Mouse (Mus musculus): Measurements from ENCODE around the gene Pou3f3. TPM values are rescaled to one million over a fixed set of nuclear protein-coding genes. Genes with fewer than 3 reads are reported as not detected.

Pou3f3 gene
- polyA plus RNA-seq, 1 experiment from 2014 or later = not detected

DNA sequence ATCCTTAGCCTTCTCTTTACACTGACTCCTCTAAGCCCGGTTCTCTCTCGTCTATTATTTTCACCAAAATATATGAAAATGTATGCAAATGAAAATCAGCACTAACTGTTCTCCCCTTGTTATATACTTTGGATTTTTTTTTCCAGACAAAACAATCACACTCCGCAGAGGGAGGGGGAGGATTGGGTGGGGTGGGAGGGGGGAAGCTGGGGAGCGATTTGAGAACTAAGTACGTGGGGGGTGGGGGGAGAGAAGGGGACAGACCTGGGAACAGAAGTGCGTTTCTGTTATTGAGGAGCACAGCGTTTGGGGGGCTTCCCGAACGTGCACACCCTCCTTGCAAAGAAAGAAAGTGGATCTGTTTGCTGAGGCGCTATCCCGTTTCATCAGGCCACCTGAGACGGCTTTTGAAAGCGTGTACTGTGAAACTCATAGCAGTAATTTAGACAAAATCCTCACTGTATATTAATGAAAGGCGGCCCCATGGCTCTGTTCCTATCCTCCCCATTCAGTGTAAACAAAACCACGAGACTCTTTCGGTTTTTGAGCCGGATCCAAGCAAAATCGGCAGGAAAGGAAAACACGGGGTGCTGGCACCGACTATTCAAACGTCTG, 2.4 kb upstream of the Pou3f3 start:
- Histone ChIP-seq H3K4me3 (ENCODE audit: low read length) (peak overlapping the region; percentile 57), H3K4me1 (ENCODE audit: control insufficient read depth, insufficient read depth, low read length) (peaks cover 29% of the 10 kb centered on the region), H3K9me3 (replicated peaks; ENCODE audit: control insufficient read depth, low read length) (no peaks in the 10 kb centered on the region), H3K27me3 (ENCODE audit: control insufficient read depth, insufficient read depth, low read length) (peaks cover 82% of the 10 kb centered on the region), H3K27ac (ENCODE audit: low read length) (no peak overlapping the region), H3K9ac (ENCODE audit: low read length) (no peak overlapping the region), H3K4me2 (ENCODE audit: low read depth, low read length) (peak overlapping the region; percentile 89), H3K36me3 (ENCODE audit: control insufficient read depth, insufficient read depth) (no peaks in the 10 kb centered on the region)
- WGBS = under 1% methylated on average over 21 of the region's 21 CpGs
- ATAC-seq (replicated peaks; ENCODE audit: extremely low read depth, insufficient read depth, low FRiP score) = no peak

GRCm38 (mm10) chr1:42693852-42694251, 1.7 kb upstream of the Pou3f3 start:
- Histone ChIP-seq H3K27me3 (ENCODE audit: control insufficient read depth, insufficient read depth, low read length) (peaks cover 82% of the 10 kb centered on the region), H3K4me3 (ENCODE audit: low read length) (peak overlapping the region; percentile 57), H3K27ac (ENCODE audit: low read length) (no peak overlapping the region), H3K9me3 (replicated peaks; ENCODE audit: control insufficient read depth, low read length) (no peaks in the 10 kb centered on the region), H3K4me2 (ENCODE audit: low read depth, low read length) (peak overlapping the region; percentile 89), H3K4me1 (ENCODE audit: control insufficient read depth, insufficient read depth, low read length) (peaks cover 35% of the 10 kb centered on the region), H3K9ac (ENCODE audit: low read length) (no peak overlapping the region), H3K36me3 (ENCODE audit: control insufficient read depth, insufficient read depth) (no peaks in the 10 kb centered on the region)
- no peak for ATAC-seq (replicated peaks; ENCODE audit: extremely low read depth, insufficient read depth, low FRiP score)
- under 1% methylated on average over 22 of the region's 22 CpGs for WGBS

DNA sequence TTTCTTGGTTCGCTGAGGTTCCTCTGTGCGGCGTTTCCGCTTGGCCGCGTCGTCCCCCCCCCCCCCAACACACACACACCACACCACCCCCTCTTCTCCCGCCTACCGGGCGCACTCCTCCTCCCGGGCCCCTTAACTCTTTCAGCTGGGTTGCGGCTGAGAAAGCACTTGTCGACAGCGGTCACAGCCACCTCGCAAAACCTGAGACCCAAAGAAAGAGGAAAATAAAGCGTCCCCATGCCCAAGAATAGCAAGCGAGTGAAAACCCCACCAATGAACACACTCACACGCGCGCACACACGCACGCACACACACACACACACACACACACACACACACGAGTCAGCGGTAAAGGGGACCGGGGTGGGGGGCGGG, 1.3 kb upstream of the Pou3f3 start:
- Histone ChIP-seq H3K36me3 (ENCODE audit: control insufficient read depth, insufficient read depth) (no peaks in the 10 kb centered on the region), H3K9me3 (replicated peaks; ENCODE audit: control insufficient read depth, low read length) (no peaks in the 10 kb centered on the region), H3K9ac (ENCODE audit: low read length) (no peak overlapping the region), H3K27me3 (ENCODE audit: control insufficient read depth, insufficient read depth, low read length) (peaks cover 82% of the 10 kb centered on the region), H3K4me3 (ENCODE audit: low read length) (peak overlapping the region; percentile 57), H3K27ac (ENCODE audit: low read length) (no peak overlapping the region), H3K4me1 (ENCODE audit: control insufficient read depth, insufficient read depth, low read length) (peaks cover 35% of the 10 kb centered on the region), H3K4me2 (ENCODE audit: low read depth, low read length) (peak overlapping the region; percentile 89)
- WGBS = 0% methylated on average over 26 of the region's 26 CpGs
- ATAC-seq (replicated peaks; ENCODE audit: extremely low read depth, insufficient read depth, low FRiP score) = no peak

DNA sequence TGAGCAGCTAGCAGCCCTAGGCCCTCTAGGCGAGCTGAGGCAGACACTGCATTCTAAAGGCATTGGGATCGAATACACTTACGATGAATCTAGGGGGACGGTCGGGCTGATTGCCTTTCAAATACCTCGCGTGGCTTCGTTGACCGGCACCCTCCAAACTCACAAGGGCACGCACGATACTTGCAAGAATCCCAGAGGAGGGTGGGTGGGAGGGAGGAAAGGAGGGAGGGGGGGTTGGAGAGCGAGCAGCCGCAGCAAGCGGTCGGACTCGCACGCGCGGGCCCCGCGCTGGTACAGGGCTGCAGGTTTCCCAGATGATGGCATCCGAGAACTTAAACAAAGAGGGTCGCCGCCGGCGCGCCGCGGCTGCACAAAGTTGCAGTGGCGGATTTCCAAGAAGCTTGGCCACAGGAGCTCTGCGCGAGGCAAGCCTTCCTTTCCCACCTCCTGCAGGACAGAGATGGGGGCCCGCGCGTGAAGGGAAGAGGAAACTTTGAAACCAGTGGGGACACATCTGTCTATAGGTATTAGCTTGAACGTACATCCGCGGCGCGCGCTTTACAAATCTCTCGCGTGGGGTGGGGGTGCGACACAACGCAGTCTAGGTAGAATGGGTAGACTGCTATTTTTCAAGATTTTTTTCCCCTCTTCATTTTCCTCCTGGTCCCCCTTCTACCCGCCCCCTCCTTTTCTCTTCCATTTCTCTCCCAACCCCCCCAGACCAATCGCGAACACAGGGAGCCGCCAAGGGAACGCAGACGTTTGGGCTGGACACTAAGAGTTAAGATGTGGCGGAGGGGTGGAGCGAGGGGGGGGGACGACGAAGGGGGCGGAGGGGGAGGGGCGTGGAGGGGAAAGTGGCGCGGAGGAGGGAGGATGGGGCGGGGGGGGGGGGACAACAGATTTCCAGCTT, 647 bp upstream of the Pou3f3 start:
- no peak overlapping the region for H3K9ac ChIP-seq (ENCODE audit: low read length)
- 0 out of 2 replicates have a peak, but pooled peaks have one; percentile 2 for ATAC-seq (replicated peaks; ENCODE audit: extremely low read depth, insufficient read depth, low FRiP score)
- peaks cover 80% of the 10 kb centered on the region for H3K27me3 ChIP-seq (ENCODE audit: control insufficient read depth, insufficient read depth, low read length)
- peak overlapping the region; percentile 57 for H3K4me3 ChIP-seq (ENCODE audit: low read length)
- H3K27ac ChIP-seq (ENCODE audit: low read length) = no peak overlapping the region
- H3K4me1 ChIP-seq (ENCODE audit: control insufficient read depth, insufficient read depth, low read length) = peaks cover 35% of the 10 kb centered on the region
- no peaks in the 10 kb centered on the region for H3K9me3 ChIP-seq (replicated peaks; ENCODE audit: control insufficient read depth, low read length)
- WGBS = under 1% methylated on average over 51 of the region's 60 CpGs
- H3K36me3 ChIP-seq (ENCODE audit: control insufficient read depth, insufficient read depth) = no peaks in the 10 kb centered on the region
- peak overlapping the region; percentile 89 for H3K4me2 ChIP-seq (ENCODE audit: low read depth, low read length)

- Histone ChIP-seq H3K9ac (ENCODE audit: low read length) (peak overlapping the region; percentile 29; the same call in 1 of the 2 replicates), H3K27ac (ENCODE audit: low read length) (no peak overlapping the region), H3K4me3 (ENCODE audit: low read length) (peak overlapping the region; percentile 57), H3K9me3 (replicated peaks; ENCODE audit: control insufficient read depth, low read length) (no peaks in the 10 kb centered on the region), H3K36me3 (ENCODE audit: control insufficient read depth, insufficient read depth) (no peaks in the 10 kb centered on the region), H3K4me1 (ENCODE audit: control insufficient read depth, insufficient read depth, low read length) (peaks cover 35% of the 10 kb centered on the region), H3K4me2 (ENCODE audit: low read depth, low read length) (peak overlapping the region; percentile 89), H3K27me3 (ENCODE audit: control insufficient read depth, insufficient read depth, low read length) (peaks cover 79% of the 10 kb centered on the region)
- peak; percentile 31; the same call in 1 of the 2 replicates for ATAC-seq (replicated peaks; ENCODE audit: extremely low read depth, insufficient read depth, low FRiP score)
- under 1% methylated on average over 38 of the region's 62 CpGs for WGBS
These were observed 933 bp downstream of the Pou3f3 start for GRCm38 (mm10) chr1:42696371-42697031.

GRCm38 (mm10) chr1:42697321-42697755, 1.8 kb downstream of the Pou3f3 start:
- peaks cover 35% of the 10 kb centered on the region for H3K4me1 ChIP-seq (ENCODE audit: control insufficient read depth, insufficient read depth, low read length)
- under 1% methylated on average over 56 of the region's 58 CpGs for WGBS

GRCm38 (mm10) chr1:42697756-42698583, 2.4 kb downstream of the Pou3f3 start:
- Histone ChIP-seq H3K4me3 (ENCODE audit: low read length) (peak overlapping the region; percentile 57), H3K9ac (ENCODE audit: low read length) (no peak overlapping the region), H3K9me3 (replicated peaks; ENCODE audit: control insufficient read depth, low read length) (no peaks in the 10 kb centered on the region), H3K4me2 (ENCODE audit: low read depth, low read length) (peak overlapping the region; percentile 89), H3K36me3 (ENCODE audit: control insufficient read depth, insufficient read depth) (no peaks in the 10 kb centered on the region), H3K27ac (ENCODE audit: low read length) (no peak overlapping the region), H3K27me3 (ENCODE audit: control insufficient read depth, insufficient read depth, low read length) (peaks cover 77% of the 10 kb centered on the region), H3K4me1 (ENCODE audit: control insufficient read depth, insufficient read depth, low read length) (peaks cover 35% of the 10 kb centered on the region)
- ATAC-seq (replicated peaks; ENCODE audit: extremely low read depth, insufficient read depth, low FRiP score) = no peak
- WGBS = 1% methylated on average over 79 of the region's 80 CpGs

More at GRCm38 (mm10) chr1:42697321-42697755, 1.8 kb downstream of the Pou3f3 start:
- Histone ChIP-seq H3K4me3 (ENCODE audit: low read length) (peak overlapping the region; percentile 57), H3K9ac (ENCODE audit: low read length) (peak overlapping the region; percentile 29; the same call in 1 of the 2 replicates), H3K9me3 (replicated peaks; ENCODE audit: control insufficient read depth, low read length) (no peaks in the 10 kb centered on the region), H3K27ac (ENCODE audit: low read length) (no peak overlapping the region), H3K27me3 (ENCODE audit: control insufficient read depth, insufficient read depth, low read length) (peaks cover 79% of the 10 kb centered on the region), H3K4me2 (ENCODE audit: low read depth, low read length) (peak overlapping the region; percentile 89), H3K36me3 (ENCODE audit: control insufficient read depth, insufficient read depth) (no peaks in the 10 kb centered on the region)
- no peak for ATAC-seq (replicated peaks; ENCODE audit: extremely low read depth, insufficient read depth, low FRiP score)

- H3K36me3 ChIP-seq (ENCODE audit: control insufficient read depth, insufficient read depth) = no peaks in the 10 kb centered on the region
- H3K27ac ChIP-seq (ENCODE audit: low read length) = no peak overlapping the region
- H3K27me3 ChIP-seq (ENCODE audit: control insufficient read depth, insufficient read depth, low read length) = peaks cover 78% of the 10 kb centered on the region
- no peaks in the 10 kb centered on the region for H3K9me3 ChIP-seq (replicated peaks; ENCODE audit: control insufficient read depth, low read length)
- ATAC-seq (replicated peaks; ENCODE audit: extremely low read depth, insufficient read depth, low FRiP score) = no peak
- H3K4me1 ChIP-seq (ENCODE audit: control insufficient read depth, insufficient read depth, low read length) = peaks cover 30% of the 10 kb centered on the region
- H3K9ac ChIP-seq (ENCODE audit: low read length) = no peak overlapping the region
- H3K4me3 ChIP-seq (ENCODE audit: low read length) = peak overlapping the region; percentile 57
- H3K4me2 ChIP-seq (ENCODE audit: low read depth, low read length) = peak overlapping the region; percentile 89
- WGBS = 2% methylated on average over 24 of the region's 57 CpGs
These were observed 3.2 kb downstream of the Pou3f3 start for GRCm38 (mm10) chr1:42698584-42699333.

Measured in heart, embryonic 16.5 days (tissue).